ENCODE assay signal across 8 mouse cellular contexts in genomic region chr1:125607087-125607803, GRCm38 (mm10). TPM values are rescaled to one million over a fixed set of nuclear protein-coding genes. Genes with fewer than 3 reads are reported as not detected.
DNase-seq lines count a peak whose midpoint lies in the region; ATAC-seq lines count a peak whose summit lies in the region.

No protein-coding gene starts in this region.

- H3K4me3 ChIP-seq in intestine, embryonic 15.5 days (replicated peaks) = no peak overlapping the region
- peak overlapping the region; percentile 17; the same call in 1 of the 2 replicates for H3K4me3 ChIP-seq in midbrain, embryonic 10.5 days

- no peak overlapping the region for H3K27ac ChIP-seq in intestine, embryonic 15.5 days
- peak overlapping the region; percentile 9; the same call in 1 of the 2 replicates for H3K27ac ChIP-seq in midbrain, embryonic 10.5 days (replicated peaks)

- WGBS in intestine, embryonic 15.5 days = 30% methylated on average over 10 of the region's 10 CpGs
- WGBS in midbrain, embryonic 10.5 days = 14% methylated on average over 10 of the region's 10 CpGs

- no peaks in the 10 kb centered on the region for H3K9me3 ChIP-seq in intestine, embryonic 15.5 days
- H3K9me3 ChIP-seq in midbrain, embryonic 10.5 days (replicated peaks) = no peaks in the 10 kb centered on the region

- intact Hi-C loops in gastrocnemius, postnatal 14 days (cut with DNase I; ENCODE audit: low total_unique reads) = loop anchor here (5.0 kb wide), 1 partner anchor 185 kb away; no protein-coding TSS in a partner anchor
- intact Hi-C loops in left cerebral cortex, postnatal 14 days (cut with DNase I) = loop anchor here (5.0 to 10.0 kb wide), 3 partner anchors 825 to 1385 kb away; no protein-coding TSS in a partner anchor

- DNase-seq in adrenal gland, adult 2 months = peak; percentile 86
- DNase-seq in embryo, embryonic 10.5 days (ENCODE audit: low spot score) = peak; percentile 93
- DNase-seq in gastrocnemius, postnatal 14 days = peak; percentile 85
- DNase-seq in left cerebral cortex, postnatal 14 days (ENCODE audit: low spot score in 2 of 2) = peak; percentile 85 to 95
- peak; percentile 88 for DNase-seq in midbrain, embryonic 10.5 days (ENCODE audit: low spot score)
- DNase-seq in right cerebral cortex, postnatal 36 days (ENCODE audit: low spot score in 2 of 2) = peak; percentile 66 to 73
- DNase-seq in urinary bladder, postnatal 36 days (ENCODE audit: low spot score in 2 of 2) = peak; percentile 86 to 90

- no peaks in the 10 kb centered on the region for H3K27me3 ChIP-seq in intestine, embryonic 15.5 days (replicated peaks)
- H3K27me3 ChIP-seq in midbrain, embryonic 10.5 days (ENCODE audit: low read depth, poor library complexity, severe bottlenecking) = no peaks in the 10 kb centered on the region

- no peak overlapping the region for H3K9ac ChIP-seq in intestine, embryonic 15.5 days

- H3K4me2 ChIP-seq in intestine, embryonic 15.5 days (replicated peaks) = no peak overlapping the region

- H3K4me1 ChIP-seq in intestine, embryonic 15.5 days (replicated peaks) = no peaks in the 10 kb centered on the region
- H3K4me1 ChIP-seq in midbrain, embryonic 10.5 days = peaks cover 5% of the 10 kb centered on the region

- no peaks in the 10 kb centered on the region for H3K36me3 ChIP-seq in intestine, embryonic 15.5 days
- H3K36me3 ChIP-seq in midbrain, embryonic 10.5 days = no peaks in the 10 kb centered on the region

- ATAC-seq in intestine, embryonic 15.5 days = peak; percentile 90

RNA-seq across cellular contexts. Expression of gene Slc35f5, which starts 46.9 kb away (rescaled TPM):
- 10 to 100 TPM; 36.1 to 36.2 TPM for total RNA-seq in adrenal gland, adult 2 months (2021)
- 10.1 and 11.2 TPM in 2 replicates for polyA plus RNA-seq in adrenal gland, adult 2 months (2012; rRNA removed)
- total RNA-seq in gastrocnemius, postnatal 14 days (2021) = 10 to 100 TPM; 18.5 to 18.7 TPM
- 54.5 and 56.1 TPM in 2 replicates for polyA plus RNA-seq in intestine, embryonic 15.5 days (2015; fragmentation: Nextera tagmentation; extraction: Ambion mirVana)
- total RNA-seq in left cerebral cortex, postnatal 14 days (2021) = 10 to 100 TPM; 29.1 to 33.6 TPM
- polyA plus RNA-seq in midbrain, embryonic 10.5 days (2016; fragmentation: Nextera tagmentation; extraction: Ambion mirVana) = 22.5 and 23.0 TPM in 2 replicates
